Mouse (Mus musculus): Measurements from ENCODE around the gene Efnb1. TPM values are rescaled to one million over a fixed set of nuclear protein-coding genes. Genes with fewer than 3 reads are reported as not detected.

Efnb1 gene
- polyA plus RNA-seq, 1 experiment, result 10.7 TPM

DNA sequence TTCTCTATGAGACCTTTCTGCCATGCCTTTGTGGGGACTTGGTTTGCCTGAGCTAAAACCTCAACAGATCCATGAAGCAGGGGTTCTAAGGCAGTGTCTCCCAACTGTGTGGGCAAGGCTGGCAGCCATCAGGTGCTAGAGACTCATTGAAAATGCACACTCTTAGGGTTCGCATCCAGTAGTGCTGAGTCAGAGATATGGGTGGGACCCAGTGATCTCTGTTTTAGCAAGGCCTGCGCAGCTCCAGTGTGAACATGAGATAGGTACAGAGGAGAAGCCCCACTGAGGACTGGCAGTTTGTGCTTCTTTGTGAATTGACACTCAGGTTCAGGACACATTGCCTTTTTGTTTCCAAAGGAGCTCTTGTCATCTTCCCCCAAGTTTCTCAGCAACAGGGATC is 28.2 kb downstream of the Efnb1 start:
- TF ChIP-seq EP300 (IDR thresholded peaks at IDR 0.05; ENCODE audit: insufficient read depth, low read depth, low read length), result no peak
- no peak for TF ChIP-seq POLR2A (IDR thresholded peaks at IDR 0.05; ENCODE audit: insufficient read depth, low read length)
- no peak for TF ChIP-seq CTCF (IDR thresholded peaks at IDR 0.05; ENCODE audit: low read depth, low read length)
- H3K4me1 ChIP-seq (ENCODE audit: control insufficient read depth, insufficient read depth, low read length), result no peaks in the 10 kb centered on the region
- H3K4me3 ChIP-seq (ENCODE audit: low read depth, low read length), result no peak overlapping the region
- H3K27me3 ChIP-seq (ENCODE audit: control insufficient read depth, insufficient read depth, low read length, poor library complexity, severe bottlenecking), result no peaks in the 10 kb centered on the region; the same call in 1 of the 2 replicates
- no peak overlapping the region for H3K27ac ChIP-seq (ENCODE audit: insufficient read depth, low read length)
- no peaks in the 10 kb centered on the region for H3K9me3 ChIP-seq (replicated peaks; ENCODE audit: control insufficient read depth, insufficient read depth, low read length, poor library complexity, severe bottlenecking)
- no peaks in the 10 kb centered on the region for H3K36me3 ChIP-seq (ENCODE audit: control insufficient read depth, insufficient read depth, low read length, poor library complexity, severe bottlenecking)
- H3K9ac ChIP-seq (ENCODE audit: low read depth, poor library complexity, severe bottlenecking), result no peak overlapping the region

DNA sequence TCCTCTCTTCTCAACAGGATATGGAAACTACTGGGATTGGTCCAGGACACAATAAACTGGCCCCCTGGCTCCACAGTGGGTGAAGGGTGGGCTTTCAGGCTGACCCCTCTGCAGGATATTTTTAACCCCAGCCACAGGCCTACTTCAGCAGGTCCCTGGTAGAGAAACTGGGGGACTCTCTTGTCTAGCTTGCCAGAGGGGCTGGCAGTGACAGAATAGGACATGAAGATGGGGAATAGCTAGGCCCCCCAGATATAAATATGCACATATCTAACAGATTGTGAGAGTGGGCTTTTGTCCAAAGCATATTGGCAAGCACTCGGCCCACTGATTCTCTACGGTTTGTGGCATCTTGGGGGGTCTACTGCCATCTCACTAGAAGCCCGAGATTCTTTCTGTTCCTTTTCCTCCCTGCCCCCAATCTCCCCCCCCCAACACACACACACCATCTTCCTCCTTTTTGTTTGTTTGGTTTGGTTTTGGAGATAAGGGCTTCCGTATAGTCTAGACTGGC is 29.0 kb downstream of the Efnb1 start:
- Histone ChIP-seq H3K36me3 (ENCODE audit: control insufficient read depth, insufficient read depth, low read length, poor library complexity, severe bottlenecking) (no peaks in the 10 kb centered on the region), H3K4me3 (ENCODE audit: low read depth, low read length) (no peak overlapping the region), H3K27ac (ENCODE audit: insufficient read depth, low read length) (no peak overlapping the region), H3K9me3 (replicated peaks; ENCODE audit: control insufficient read depth, insufficient read depth, low read length, poor library complexity, severe bottlenecking) (no peaks in the 10 kb centered on the region), H3K27me3 (ENCODE audit: control insufficient read depth, insufficient read depth, low read length, poor library complexity, severe bottlenecking) (no peaks in the 10 kb centered on the region; the same call in 1 of the 2 replicates), H3K9ac (ENCODE audit: low read depth, poor library complexity, severe bottlenecking) (no peak overlapping the region), H3K4me1 (ENCODE audit: control insufficient read depth, insufficient read depth, low read length) (no peaks in the 10 kb centered on the region)
- TF ChIP-seq POLR2A (IDR thresholded peaks at IDR 0.05; ENCODE audit: insufficient read depth, low read length), result no peak
- no peak for TF ChIP-seq EP300 (IDR thresholded peaks at IDR 0.05; ENCODE audit: insufficient read depth, low read depth, low read length)
- no peak for TF ChIP-seq CTCF (IDR thresholded peaks at IDR 0.05; ENCODE audit: low read depth, low read length)

DNA sequence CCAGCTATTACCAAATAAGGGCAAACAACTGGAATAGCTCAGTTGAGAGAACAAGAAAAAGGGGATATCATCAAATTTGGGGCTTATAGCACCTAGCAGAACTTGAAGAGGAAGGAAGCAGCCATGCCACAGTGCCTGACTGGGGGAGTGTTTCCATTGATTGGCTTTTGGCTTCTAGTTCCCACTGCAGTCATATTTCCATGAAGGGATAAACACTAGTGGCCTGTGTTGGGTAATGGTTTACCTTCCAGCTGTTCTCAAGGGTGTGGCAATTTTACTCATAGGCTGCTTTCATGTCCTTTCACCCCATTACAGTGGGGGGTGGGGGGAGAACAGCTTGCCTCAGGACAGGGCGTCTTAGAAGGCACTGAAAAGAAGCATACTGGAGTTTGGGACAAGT is 31.1 kb downstream of the Efnb1 start:
- Histone ChIP-seq H3K9me3 (replicated peaks; ENCODE audit: control insufficient read depth, insufficient read depth, low read length, poor library complexity, severe bottlenecking) (no peaks in the 10 kb centered on the region), H3K9ac (ENCODE audit: low read depth, poor library complexity, severe bottlenecking) (no peak overlapping the region), H3K4me1 (ENCODE audit: control insufficient read depth, insufficient read depth, low read length) (no peaks in the 10 kb centered on the region), H3K36me3 (ENCODE audit: control insufficient read depth, insufficient read depth, low read length, poor library complexity, severe bottlenecking) (no peaks in the 10 kb centered on the region), H3K4me3 (ENCODE audit: low read depth, low read length) (no peak overlapping the region), H3K27me3 (ENCODE audit: control insufficient read depth, insufficient read depth, low read length, poor library complexity, severe bottlenecking) (no peaks in the 10 kb centered on the region; the same call in 1 of the 2 replicates), H3K27ac (ENCODE audit: insufficient read depth, low read length) (no peak overlapping the region)
- TF ChIP-seq EP300 (IDR thresholded peaks at IDR 0.05; ENCODE audit: insufficient read depth, low read depth, low read length) (no peak), CTCF (IDR thresholded peaks at IDR 0.05; ENCODE audit: low read depth, low read length) (no peak), POLR2A (IDR thresholded peaks at IDR 0.05; ENCODE audit: insufficient read depth, low read length) (no peak)

DNA sequence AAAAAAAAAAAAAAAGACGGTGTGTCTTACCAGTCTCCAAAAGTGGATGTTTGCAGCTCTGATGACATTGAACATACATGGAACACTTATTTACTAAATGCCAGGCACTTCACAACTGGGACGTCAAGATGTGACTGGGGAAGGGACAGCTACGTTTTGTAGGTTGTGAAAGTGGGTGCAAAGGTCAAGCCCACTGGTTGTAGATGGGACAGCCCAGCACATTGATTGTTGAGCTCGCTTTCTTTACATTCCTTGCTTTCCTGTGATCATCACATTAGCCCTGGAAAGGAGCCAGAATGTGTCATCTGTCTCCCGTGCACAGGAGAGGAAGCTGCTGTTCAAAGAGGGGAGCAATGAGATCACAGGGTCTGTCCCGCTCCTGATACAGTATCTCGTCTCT is 31.6 kb downstream of the Efnb1 start:
- no peak overlapping the region for H3K4me3 ChIP-seq (ENCODE audit: low read depth, low read length)
- H3K27ac ChIP-seq (ENCODE audit: insufficient read depth, low read length), result no peak overlapping the region
- TF ChIP-seq EP300 (IDR thresholded peaks at IDR 0.05; ENCODE audit: insufficient read depth, low read depth, low read length), result no peak
- no peak for TF ChIP-seq POLR2A (IDR thresholded peaks at IDR 0.05; ENCODE audit: insufficient read depth, low read length)
- TF ChIP-seq CTCF (IDR thresholded peaks at IDR 0.05; ENCODE audit: low read depth, low read length), result no peak
- H3K36me3 ChIP-seq (ENCODE audit: control insufficient read depth, insufficient read depth, low read length, poor library complexity, severe bottlenecking), result no peaks in the 10 kb centered on the region
- H3K9me3 ChIP-seq (replicated peaks; ENCODE audit: control insufficient read depth, insufficient read depth, low read length, poor library complexity, severe bottlenecking), result no peaks in the 10 kb centered on the region
- H3K4me1 ChIP-seq (ENCODE audit: control insufficient read depth, insufficient read depth, low read length), result no peaks in the 10 kb centered on the region
- H3K27me3 ChIP-seq (ENCODE audit: control insufficient read depth, insufficient read depth, low read length, poor library complexity, severe bottlenecking), result no peaks in the 10 kb centered on the region; the same call in 1 of the 2 replicates
- no peak overlapping the region for H3K9ac ChIP-seq (ENCODE audit: low read depth, poor library complexity, severe bottlenecking)

DNA sequence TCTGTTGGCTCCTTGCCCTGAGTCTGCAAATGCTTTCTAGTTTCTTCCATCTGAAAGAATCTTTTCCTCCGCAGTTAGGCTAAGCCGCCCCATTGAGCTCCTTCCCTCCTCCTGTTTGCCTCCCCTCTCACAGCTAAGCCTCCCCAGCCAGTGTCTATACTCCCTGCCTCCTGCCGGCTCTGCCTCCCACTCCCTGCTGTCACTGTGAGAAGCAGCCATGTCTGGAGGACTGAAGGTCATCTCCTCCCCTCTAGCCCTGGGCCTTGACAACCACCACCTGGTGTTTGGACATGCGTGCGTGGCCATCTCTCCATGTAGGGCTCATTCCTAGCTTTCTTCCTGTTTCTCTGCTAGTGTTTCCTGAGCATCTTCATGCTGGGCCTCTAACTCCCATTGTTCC is 36.4 kb downstream of the Efnb1 start:
- Histone ChIP-seq H3K27me3 (ENCODE audit: control insufficient read depth, insufficient read depth, low read length, poor library complexity, severe bottlenecking) (no peaks in the 10 kb centered on the region; the same call in 1 of the 2 replicates), H3K36me3 (ENCODE audit: control insufficient read depth, insufficient read depth, low read length, poor library complexity, severe bottlenecking) (no peaks in the 10 kb centered on the region), H3K4me1 (ENCODE audit: control insufficient read depth, insufficient read depth, low read length) (no peaks in the 10 kb centered on the region), H3K27ac (ENCODE audit: insufficient read depth, low read length) (no peak overlapping the region), H3K9ac (ENCODE audit: low read depth, poor library complexity, severe bottlenecking) (no peak overlapping the region), H3K4me3 (ENCODE audit: low read depth, low read length) (no peak overlapping the region), H3K9me3 (replicated peaks; ENCODE audit: control insufficient read depth, insufficient read depth, low read length, poor library complexity, severe bottlenecking) (no peaks in the 10 kb centered on the region)
- TF ChIP-seq EP300 (IDR thresholded peaks at IDR 0.05; ENCODE audit: insufficient read depth, low read depth, low read length) (no peak), CTCF (IDR thresholded peaks at IDR 0.05; ENCODE audit: low read depth, low read length) (no peak), POLR2A (IDR thresholded peaks at IDR 0.05; ENCODE audit: insufficient read depth, low read length) (no peak)

DNA sequence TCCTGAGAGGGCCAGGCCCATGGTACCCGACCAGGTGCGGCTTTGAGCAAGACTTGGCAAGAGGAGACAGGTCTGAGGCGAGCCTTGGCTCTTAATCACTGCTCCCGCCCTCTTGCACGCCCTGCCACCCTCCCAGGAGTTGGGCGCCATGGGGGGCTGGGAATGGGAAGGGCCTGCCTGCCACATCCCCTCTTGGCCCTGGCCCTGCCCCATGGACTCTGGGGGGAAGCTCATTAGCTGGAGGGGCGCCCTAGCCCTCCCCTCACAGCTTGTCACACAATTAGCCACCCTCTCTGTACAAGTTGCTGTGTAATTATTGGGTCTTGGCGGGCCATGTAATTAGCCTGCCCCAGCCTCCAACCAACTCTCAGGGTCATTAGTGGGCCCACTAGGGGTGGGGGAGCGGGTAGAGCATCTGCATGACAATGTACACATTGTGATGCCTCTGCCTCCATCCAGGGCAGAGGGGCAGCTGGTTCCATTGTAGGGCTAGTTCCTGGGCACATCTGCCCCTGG is 49.2 kb downstream of the Efnb1 start:
- TF ChIP-seq POLR2A (IDR thresholded peaks at IDR 0.05; ENCODE audit: insufficient read depth, low read length), result no peak
- TF ChIP-seq EP300 (IDR thresholded peaks at IDR 0.05; ENCODE audit: insufficient read depth, low read depth, low read length), result no peak
- TF ChIP-seq CTCF (IDR thresholded peaks at IDR 0.05; ENCODE audit: low read depth, low read length), result no peak
- H3K9ac ChIP-seq (ENCODE audit: low read depth, poor library complexity, severe bottlenecking), result no peak overlapping the region
- no peaks in the 10 kb centered on the region for H3K4me1 ChIP-seq (ENCODE audit: control insufficient read depth, insufficient read depth, low read length)
- no peaks in the 10 kb centered on the region for H3K36me3 ChIP-seq (ENCODE audit: control insufficient read depth, insufficient read depth, low read length, poor library complexity, severe bottlenecking)
- no peaks in the 10 kb centered on the region for H3K9me3 ChIP-seq (replicated peaks; ENCODE audit: control insufficient read depth, insufficient read depth, low read length, poor library complexity, severe bottlenecking)
- no peak overlapping the region for H3K27ac ChIP-seq (ENCODE audit: insufficient read depth, low read length)
- no peak overlapping the region for H3K4me3 ChIP-seq (ENCODE audit: low read depth, low read length)
- H3K27me3 ChIP-seq (ENCODE audit: control insufficient read depth, insufficient read depth, low read length, poor library complexity, severe bottlenecking), result no peaks in the 10 kb centered on the region; the same call in none of the 2 replicates
